Mouse (Mus musculus) left cerebral cortex, postnatal 4 days (tissue): ENCODE measurements around the gene Gramd4. TPM values are rescaled to one million over a fixed set of nuclear protein-coding genes. Genes with fewer than 3 reads are reported as not detected.
A peak's percentile ranks its signal among the peaks of the same experiment; 100 is the strongest.

ENCODE experiments used
- DNase-seq: peaks from one replicate; pipeline ENCODE4 v3.0.0-alpha.2; 2022
- intact Hi-C: fragments of 180-260 bp; cut with DNase I; formaldehyde crosslinking; loops from one replicate; pipeline ENCODE4 v1.15.1; 2025
- total RNA-seq, 2 experiments: library from RNA; stranded (reverse); gene quantifications; 2 replicates each; pipeline ENCODE4 v1.2.3; 2021

The Gramd4 gene
- 10 to 100 TPM; 52.0 to 57.8 TPM for total RNA-seq

DNA sequence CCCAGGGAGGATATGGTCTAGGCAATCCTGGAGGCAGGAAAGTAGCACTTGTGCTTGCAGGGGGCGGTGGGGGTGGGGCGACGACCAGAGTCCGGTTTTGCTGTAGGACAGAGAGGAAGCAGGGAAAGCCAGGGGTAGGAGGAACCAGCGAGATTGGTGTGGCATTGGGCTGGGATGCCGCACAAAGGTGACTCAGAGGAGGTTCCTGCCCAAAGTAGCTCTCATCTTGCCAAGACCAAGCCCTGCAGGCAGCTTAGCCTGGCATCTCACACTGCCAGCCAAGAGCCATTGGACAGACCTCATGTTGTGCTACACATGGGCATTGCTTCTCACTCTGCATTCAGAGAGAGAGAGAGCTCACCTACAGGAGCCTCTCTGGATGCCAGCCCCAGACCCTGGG lies at the start of gene Gramd4:
TSS of gene Gramd4 (plus strand) at position 283 of the 400 bp plus-strand sequence.
- intact Hi-C loops: no loop called here
- no peak for DNase-seq

GRCm38 (mm10) chr15:86013130-86013529 lies 44.4 kb upstream of the Gramd4 start:
- intact Hi-C loops: no loop called here
- DNase-seq: no peak

GRCm38 (mm10) chr15:86013656-86014055 lies 43.8 kb upstream of the Gramd4 start:
- intact Hi-C loops: no loop called here
- no peak for DNase-seq

DNA sequence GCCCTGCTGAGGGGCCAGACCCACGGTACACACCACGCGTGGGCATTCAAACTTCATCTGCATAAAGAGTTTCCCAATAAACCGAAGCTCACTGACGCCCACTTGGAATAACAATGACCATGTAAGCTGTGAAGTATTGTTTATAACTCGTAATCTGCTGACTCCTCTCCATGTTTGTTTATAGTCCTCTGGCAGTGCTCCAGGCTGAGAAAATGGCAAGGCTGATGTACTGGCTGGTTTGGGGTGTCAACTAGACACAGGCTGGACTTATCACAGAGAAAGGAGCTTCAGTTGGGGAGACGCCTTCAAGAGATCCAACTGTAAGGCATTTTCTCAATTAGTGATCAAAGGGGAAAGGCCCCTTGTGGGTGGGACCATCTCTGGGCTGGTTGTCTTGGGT lies 42.5 kb upstream of the Gramd4 start:
- intact Hi-C loops: no loop called here

DNA sequence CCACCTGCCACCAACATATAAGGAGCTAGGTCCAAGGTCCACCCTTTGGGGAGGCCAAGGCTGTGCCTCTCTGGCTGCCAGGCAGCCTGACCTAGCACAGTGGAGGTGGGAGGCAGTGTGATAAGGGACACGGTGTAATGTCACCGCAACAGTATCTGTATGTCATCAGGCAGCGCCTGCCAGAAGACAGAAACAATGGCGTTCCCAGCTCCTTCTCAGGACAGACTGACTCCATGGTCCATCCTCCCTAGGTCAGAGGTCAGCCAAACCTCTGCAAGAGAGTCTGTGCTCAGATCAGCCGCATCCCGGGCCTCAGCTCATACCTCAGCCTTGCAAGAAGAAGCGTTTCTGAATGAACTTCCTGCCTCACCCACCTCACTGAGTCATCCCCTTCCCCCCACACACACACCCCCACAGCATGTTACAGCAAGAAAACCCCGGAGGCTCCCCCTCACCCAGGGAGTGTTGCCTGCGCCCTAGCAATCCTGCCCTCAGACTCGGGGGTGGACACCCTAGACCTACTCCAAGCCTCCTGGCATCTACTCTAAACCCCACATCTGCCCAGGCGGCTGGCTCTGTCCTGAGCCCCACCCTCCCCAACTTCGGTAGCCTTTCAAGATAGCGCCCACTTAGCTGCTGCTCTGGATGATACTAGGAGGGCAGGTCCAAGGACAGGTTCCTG lies 41.5 kb upstream of the Gramd4 start:
- no peak for DNase-seq
- intact Hi-C loops: no loop called here

More for the DNA sequence above, 42.5 kb upstream of the Gramd4 start:
- DNase-seq: no peak

- DNase-seq: no peak
- intact Hi-C loops: no loop called here
These were observed 40.2 kb upstream of the Gramd4 start for GRCm38 (mm10) chr15:86017336-86017735.

GRCm38 (mm10) chr15:86018753-86019512 lies 38.6 kb upstream of the Gramd4 start:
- no peak for DNase-seq
- intact Hi-C loops: no loop called here

DNA sequence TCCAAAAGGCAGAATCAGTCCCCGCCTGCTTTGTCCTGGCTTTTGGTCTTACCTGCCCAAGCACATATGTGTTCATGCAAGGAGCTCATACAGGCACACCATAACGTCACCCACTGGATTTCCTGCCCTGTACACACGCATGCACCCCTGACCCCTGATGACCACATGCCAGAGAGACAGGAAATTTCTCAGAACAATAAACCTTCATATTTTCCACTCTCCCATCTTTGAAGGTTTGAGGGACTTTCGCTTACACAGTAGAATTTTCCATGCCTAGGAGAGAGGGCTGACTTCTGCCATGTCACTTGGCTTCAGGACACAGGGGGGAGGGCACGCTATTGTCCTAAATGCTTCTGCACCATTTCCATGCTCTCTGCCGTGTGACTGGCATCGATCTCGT lies 37.5 kb upstream of the Gramd4 start:
- intact Hi-C loops: no loop called here
- DNase-seq: no peak

DNA sequence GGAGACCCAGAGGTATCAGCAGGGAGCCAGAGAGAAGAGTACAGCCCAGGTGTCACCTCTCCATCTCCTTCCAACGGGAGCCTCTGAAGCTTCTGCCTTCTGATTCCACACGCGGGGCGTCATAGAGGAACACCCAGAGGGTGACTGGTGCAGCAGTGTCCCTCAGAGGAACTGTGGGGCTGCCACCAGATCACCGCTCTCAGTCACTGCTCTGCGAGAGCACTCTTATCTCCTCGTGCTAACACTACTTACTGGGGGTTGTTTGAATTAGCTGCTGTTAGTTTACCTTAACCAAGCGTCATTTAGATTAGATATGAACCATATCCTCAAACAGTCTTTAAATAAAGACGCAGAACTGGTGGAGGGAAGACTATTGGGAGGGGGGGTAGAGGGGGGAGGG lies 36.2 kb upstream of the Gramd4 start:
- DNase-seq: no peak
- intact Hi-C loops: no loop called here

DNA sequence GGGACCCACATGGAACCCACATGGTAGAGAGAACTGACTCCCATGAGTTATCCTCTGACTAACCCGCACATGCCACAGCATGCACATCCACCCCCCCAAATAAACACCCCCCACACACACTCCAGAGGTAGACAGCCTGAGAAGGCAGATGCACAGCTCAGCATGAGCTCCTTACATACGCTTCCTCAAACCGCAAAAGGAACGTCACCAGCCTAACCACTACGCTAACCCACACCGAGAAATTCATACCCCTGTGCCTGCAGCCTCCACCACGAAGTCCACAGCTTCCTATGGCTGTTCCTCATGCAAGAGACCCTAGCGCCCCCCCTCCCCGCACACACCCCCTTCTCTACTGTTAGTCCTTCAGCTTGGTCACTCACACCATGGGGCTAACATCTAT lies 35.5 kb upstream of the Gramd4 start:
- intact Hi-C loops: no loop called here
- no peak for DNase-seq

DNA sequence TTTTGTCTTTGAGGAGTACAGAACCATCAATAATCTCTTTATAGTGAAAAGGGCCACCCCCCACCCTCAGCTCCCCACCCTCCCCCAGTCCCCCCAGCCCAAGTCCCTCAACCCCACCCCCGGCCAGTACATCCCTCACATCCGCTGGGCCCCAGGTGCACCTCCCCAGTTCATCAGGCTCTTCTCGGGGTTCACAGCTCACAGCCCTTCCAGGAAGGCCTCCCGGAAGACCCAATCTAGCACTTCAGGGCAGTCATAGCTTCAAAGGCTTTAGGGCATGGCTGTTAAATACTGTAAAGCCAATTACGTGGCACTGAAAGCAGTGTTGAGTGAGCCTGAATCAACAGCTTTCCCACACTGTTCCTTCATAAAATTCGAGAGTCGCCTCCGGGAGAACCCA lies 29.6 kb upstream of the Gramd4 start:
- intact Hi-C loops: no loop called here
- no peak for DNase-seq

GRCm38 (mm10) chr15:86029981-86030380 lies 27.5 kb upstream of the Gramd4 start:
- intact Hi-C loops: no loop called here

DNA sequence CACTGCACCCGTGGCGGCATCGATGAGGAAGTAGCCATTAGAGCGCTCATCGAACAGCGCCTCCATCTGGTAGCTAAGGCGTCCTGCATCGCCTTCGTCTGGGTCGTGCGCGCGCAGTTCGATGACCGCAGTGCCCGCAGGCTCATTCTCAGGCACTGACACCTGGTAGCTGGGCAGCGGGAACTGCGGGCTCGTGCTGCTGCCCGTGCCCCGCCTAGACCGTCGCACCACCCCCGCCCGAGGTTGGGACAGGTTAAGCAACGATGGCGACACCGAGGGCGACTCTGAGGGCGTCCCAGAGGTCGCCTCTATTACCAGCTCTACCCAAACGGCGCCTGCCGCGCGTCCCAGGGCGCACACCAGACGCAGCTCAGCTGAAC lies 24.7 kb upstream of the Gramd4 start:
- DNase-seq: peak; percentile 67
- intact Hi-C loops: no loop called here

More at GRCm38 (mm10) chr15:86029981-86030380, 27.5 kb upstream of the Gramd4 start:
- DNase-seq: no peak

- DNase-seq: peak; percentile 52
- intact Hi-C loops: no loop called here
These were observed 24.2 kb upstream of the Gramd4 start, which contains the start of gene Celsr1 for GRCm38 (mm10) chr15:86033191-86033841. TSS of gene Celsr1 (minus strand) at chr15:86033777.

GRCm38 (mm10) chr15:86034021-86034523 lies 23.4 kb upstream of the Gramd4 start:
- intact Hi-C loops: no loop called here
- DNase-seq: peak; percentile 74

GRCm38 (mm10) chr15:86034781-86035360 lies 22.6 kb upstream of the Gramd4 start:
- intact Hi-C loops: loop anchor here (5.0 kb wide), 3 partner anchors 123 to 318 kb away; no protein-coding TSS in a partner anchor

GRCm38 (mm10) chr15:86035913-86036312 lies 21.6 kb upstream of the Gramd4 start:
- no peak for DNase-seq
- intact Hi-C loops: loop anchor here (5.0 kb wide), 3 partner anchors 124 to 319 kb away; no protein-coding TSS in a partner anchor

More at GRCm38 (mm10) chr15:86034781-86035360, 22.6 kb upstream of the Gramd4 start:
- no peak for DNase-seq

DNA sequence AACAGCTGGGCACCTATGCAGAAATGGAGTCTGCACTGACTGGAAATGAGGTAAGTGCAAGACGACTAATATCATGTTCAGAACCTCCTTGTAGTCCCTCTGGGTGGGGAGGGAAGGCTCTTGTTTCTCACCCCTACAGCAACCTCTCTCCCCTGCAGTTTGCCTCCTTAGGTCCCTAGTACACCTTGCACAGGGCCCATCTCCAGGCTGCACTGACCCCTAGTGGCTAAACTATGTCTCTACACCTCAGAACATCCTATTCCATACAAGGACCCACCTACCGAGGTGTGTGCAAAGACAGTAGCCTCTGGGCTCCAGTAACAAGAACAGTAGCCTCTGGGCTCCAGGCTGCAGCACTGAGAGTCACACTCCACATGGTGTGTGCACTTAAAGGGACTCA lies 18.7 kb upstream of the Gramd4 start:
- DNase-seq: peak; percentile 75
- intact Hi-C loops: loop anchor here (5.0 kb wide), 3 partner anchors 127 to 322 kb away; no protein-coding TSS in a partner anchor

DNA sequence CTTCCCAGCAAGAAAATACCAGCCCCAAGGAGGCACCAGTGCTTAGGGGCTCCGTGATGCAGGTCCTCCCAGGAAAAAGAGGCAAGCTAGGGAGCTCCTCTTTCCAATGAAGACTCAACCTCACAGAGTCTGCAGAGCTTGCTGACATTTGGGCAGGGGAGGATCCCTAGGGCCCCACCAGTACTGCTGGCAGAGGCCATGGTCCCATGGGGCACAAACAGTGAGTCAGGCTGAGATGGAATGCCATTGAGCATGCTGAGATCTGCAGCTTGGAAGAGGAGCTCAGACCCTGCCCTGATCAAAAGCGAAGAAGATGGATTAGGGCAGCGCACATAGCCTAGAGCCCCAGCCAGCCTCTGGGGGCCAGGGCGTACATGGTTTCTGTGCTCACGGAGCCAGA lies 16.1 kb upstream of the Gramd4 start:
- intact Hi-C loops: no loop called here
- DNase-seq: no peak

- DNase-seq: no peak
- intact Hi-C loops: no loop called here
These were observed 15.1 kb upstream of the Gramd4 start for GRCm38 (mm10) chr15:86042364-86042763.

GRCm38 (mm10) chr15:86049510-86049909 lies 8.0 kb upstream of the Gramd4 start:
- intact Hi-C loops: no loop called here
- DNase-seq: no peak
